15 mouse cellular contexts compared by ENCODE assay signal in genomic region chr16:67096706-67097105, GRCm38 (mm10).
DNase-seq lines count a peak whose midpoint lies in the region; ATAC-seq and TF ChIP-seq lines count a peak whose summit lies in the region.
"Had no signal": no experiment of that assay in that cellular context is flagged by ENCODE, and none has a peak within 500 bp of the region (broad histone marks: within the 10 kb centered on the region; RNA-seq: fewer than 3 reads in every experiment).

No protein-coding gene starts in this region.

- H3K27ac ChIP-seq in forebrain, embryonic 15.5 days (replicated peaks): no peak overlapping the region
- no peak overlapping the region for H3K27ac ChIP-seq in forebrain, embryonic 10.5 days
- H3K27ac ChIP-seq in hindbrain, embryonic 16.5 days (ENCODE audit: low read depth, low read length): no peak overlapping the region
- H3K27ac ChIP-seq in hindbrain, embryonic 12.5 days: no peak overlapping the region
- H3K27ac ChIP-seq in lung, postnatal 0 days (ENCODE audit: low read length): no peak overlapping the region
- H3K27ac ChIP-seq: kidney, postnatal 0 days; limb, embryonic 13.5 days had no signal

- no peak for TF ChIP-seq EP300 in lung, postnatal 0 days (IDR thresholded peaks at IDR 0.05)

- H3K9ac ChIP-seq in forebrain, embryonic 15.5 days (replicated peaks): no peak overlapping the region
- no peak overlapping the region for H3K9ac ChIP-seq in hindbrain, embryonic 16.5 days (ENCODE audit: low read depth, low read length)
- no peak overlapping the region for H3K9ac ChIP-seq in hindbrain, embryonic 12.5 days
- no peak overlapping the region for H3K9ac ChIP-seq in lung, postnatal 0 days (replicated peaks; ENCODE audit: low read depth)
- H3K9ac ChIP-seq: limb, embryonic 13.5 days had no signal

- H3K27me3 ChIP-seq in forebrain, embryonic 15.5 days: no peaks in the 10 kb centered on the region
- H3K27me3 ChIP-seq in forebrain, embryonic 10.5 days (ENCODE audit: poor library complexity, severe bottlenecking): no peaks in the 10 kb centered on the region
- H3K27me3 ChIP-seq in hindbrain, embryonic 16.5 days (replicated peaks; ENCODE audit: control insufficient read depth, insufficient read depth, low read length): no peaks in the 10 kb centered on the region
- no peaks in the 10 kb centered on the region for H3K27me3 ChIP-seq in hindbrain, embryonic 12.5 days
- no peaks in the 10 kb centered on the region for H3K27me3 ChIP-seq in lung, postnatal 0 days (replicated peaks; ENCODE audit: insufficient read depth, low read length)
- H3K27me3 ChIP-seq: limb, embryonic 13.5 days had no signal

- WGBS in forebrain, embryonic 15.5 days: 46% methylated on average over 6 of the region's 6 CpGs
- WGBS in forebrain, embryonic 10.5 days: 82% methylated on average over 6 of the region's 6 CpGs
- WGBS in hindbrain, embryonic 16.5 days: 60% methylated on average over 6 of the region's 6 CpGs
- 78% methylated on average over 6 of the region's 6 CpGs for WGBS in hindbrain, embryonic 12.5 days
- 49% methylated on average over 6 of the region's 6 CpGs for WGBS in lung, postnatal 0 days

- no peaks in the 10 kb centered on the region for H3K9me3 ChIP-seq in forebrain, embryonic 15.5 days
- H3K9me3 ChIP-seq in forebrain, embryonic 10.5 days: no peaks in the 10 kb centered on the region
- no peaks in the 10 kb centered on the region for H3K9me3 ChIP-seq in hindbrain, embryonic 16.5 days (ENCODE audit: control insufficient read depth, low read length)
- H3K9me3 ChIP-seq in hindbrain, embryonic 12.5 days (replicated peaks): no peaks in the 10 kb centered on the region
- H3K9me3 ChIP-seq in lung, postnatal 0 days (ENCODE audit: low read length): no peaks in the 10 kb centered on the region
- H3K9me3 ChIP-seq: limb, embryonic 13.5 days had no signal

- ATAC-seq in forebrain, embryonic 15.5 days (replicated peaks): 0 out of 2 replicates have a peak, but pooled peaks have one; percentile 35
- peak; percentile 85 for ATAC-seq in hindbrain, embryonic 16.5 days
- ATAC-seq in hindbrain, embryonic 12.5 days (ENCODE audit: low FRiP score): no peak
- ATAC-seq in lung, postnatal 0 days: no peak

- H3K4me1 ChIP-seq in forebrain, embryonic 15.5 days: 0 out of 2 replicates have a peak, but pooled peaks cover 2% of the 10 kb centered on the region
- H3K4me1 ChIP-seq in forebrain, embryonic 10.5 days: no peaks in the 10 kb centered on the region
- H3K4me1 ChIP-seq in hindbrain, embryonic 16.5 days (ENCODE audit: control insufficient read depth, insufficient read depth, low read depth, low read length): no peaks in the 10 kb centered on the region
- H3K4me1 ChIP-seq in hindbrain, embryonic 12.5 days: no peaks in the 10 kb centered on the region
- H3K4me1 ChIP-seq in lung, postnatal 0 days (ENCODE audit: insufficient read depth, low read depth, low read length): no peaks in the 10 kb centered on the region
- H3K4me1 ChIP-seq: limb, embryonic 13.5 days had no signal

- H3K4me2 ChIP-seq in forebrain, embryonic 15.5 days (replicated peaks): no peak overlapping the region
- H3K4me2 ChIP-seq in hindbrain, embryonic 16.5 days (ENCODE audit: low read length): no peak overlapping the region
- no peak overlapping the region for H3K4me2 ChIP-seq in hindbrain, embryonic 12.5 days (replicated peaks)
- no peak overlapping the region for H3K4me2 ChIP-seq in lung, postnatal 0 days (replicated peaks; ENCODE audit: low read depth, low read length)
- H3K4me2 ChIP-seq: limb, embryonic 13.5 days had no signal

- no peak for TF ChIP-seq POLR2A in brain, embryonic 14.5 days (IDR thresholded peaks at IDR 0.05; ENCODE audit: borderline replicate concordance, extremely low read depth, insufficient read depth, insufficient read length, poor library complexity, severe bottlenecking)

- no peak for TF ChIP-seq CTCF in brain, embryonic 14.5 days (IDR thresholded peaks at IDR 0.05; ENCODE audit: borderline replicate concordance, extremely low read depth, insufficient read depth, insufficient read length)
- no peak for TF ChIP-seq CTCF in lung, postnatal 0 days (IDR thresholded peaks at IDR 0.05)

- H3K36me3 ChIP-seq in forebrain, embryonic 15.5 days: no peaks in the 10 kb centered on the region
- no peaks in the 10 kb centered on the region for H3K36me3 ChIP-seq in forebrain, embryonic 10.5 days (replicated peaks)
- no peaks in the 10 kb centered on the region for H3K36me3 ChIP-seq in hindbrain, embryonic 16.5 days (ENCODE audit: control insufficient read depth, insufficient read depth, low read length)
- H3K36me3 ChIP-seq in hindbrain, embryonic 12.5 days: no peaks in the 10 kb centered on the region
- H3K36me3 ChIP-seq in lung, postnatal 0 days (ENCODE audit: insufficient read depth, low read length): no peaks in the 10 kb centered on the region
- H3K36me3 ChIP-seq: G1E; limb, embryonic 13.5 days had no signal

- no peak for DNase-seq in forebrain, embryonic 10.5 days (ENCODE audit: extremely low spot score, low spot score)
- DNase-seq in brain, embryonic 14.5 days (ENCODE audit: low read depth): peak; percentile 35
- peak; percentile 32 to 47 for DNase-seq in layer of hippocampus, postnatal 36 days
- no peak for DNase-seq in testis, postnatal 14 days (ENCODE audit: low spot score)
- DNase-seq in lung, postnatal 0 days (ENCODE audit: low spot score): no peak
- DNase-seq: B cell, adult 2 months; gastrocnemius, postnatal 36 days; lung, adult 18-20 months; thymus, postnatal 14 days had no signal

- no peak overlapping the region for H3K4me3 ChIP-seq in forebrain, embryonic 15.5 days
- H3K4me3 ChIP-seq in forebrain, embryonic 10.5 days: no peak overlapping the region
- H3K4me3 ChIP-seq in hindbrain, embryonic 16.5 days (ENCODE audit: low read length): no peak overlapping the region
- no peak overlapping the region for H3K4me3 ChIP-seq in hindbrain, embryonic 12.5 days
- no peak overlapping the region for H3K4me3 ChIP-seq in lung, postnatal 0 days (ENCODE audit: low read depth, low read length)
- H3K4me3 ChIP-seq: limb, embryonic 13.5 days had no signal

Comparison
In these comparisons a context has a peak if more than half of its experiments do, and no peak if none do; other contexts are left out.
1. ATAC-seq: peak in forebrain, embryonic 15.5 days (single experiment) and hindbrain, embryonic 16.5 days (single experiment); none in hindbrain, embryonic 12.5 days (single experiment) and lung, postnatal 0 days (single experiment).
2. DNase-seq: peak in brain, embryonic 14.5 days (single experiment) and layer of hippocampus, postnatal 36 days (2 of 2); none in forebrain, embryonic 10.5 days (single experiment), testis, postnatal 14 days (single experiment) and lung, postnatal 0 days (single experiment).